Mouse (Mus musculus) stomach, embryonic 15.5 days (tissue): ENCODE results near the gene Ifna9. TPM values are rescaled to one million over a fixed set of nuclear protein-coding genes. Genes with fewer than 3 reads are reported as not detected.
"Not testable (repeated sequence)": the region's sequence is repeated elsewhere in the genome, so short reads cannot be mapped to it uniquely, and the experiment has no call there.

Experiments used
- ATAC-seq: fragments of 200-750 bp; cut with Nextera tagmentation; 2 replicates; pipeline ENCODE4 v1.8.0; 2017; ENCODE audit warnings: low read depth, moderate number of reproducible peaks, moderate TSS enrichment; ENCODE audit not compliant: insufficient read depth, low FRiP score
- H3K27ac ChIP-seq: fragments of 300-500 bp; sonication (generic); 2 replicates; pipeline ENCODE4 v1.5.1; 2015; ENCODE audit warnings: mild to moderate bottlenecking, inconsistent platforms
- H3K27me3 ChIP-seq: fragments of 300-500 bp; sonication (generic); replicated peaks from 2 replicates; pipeline ENCODE4 v1.6.1; 2015; ENCODE audit warnings: inconsistent platforms
- H3K36me3 ChIP-seq: fragments of 300-500 bp; sonication (generic); 2 replicates; pipeline ENCODE4 v1.6.1; 2015; ENCODE audit warnings: inconsistent platforms
- H3K4me1 ChIP-seq: fragments of 300-500 bp; sonication (generic); 2 replicates; pipeline ENCODE4 v1.6.1; 2015; ENCODE audit warnings: inconsistent platforms
- H3K4me2 ChIP-seq: fragments of 300-500 bp; sonication (generic); 2 replicates; pipeline ENCODE4 v1.6.1; 2015; ENCODE audit warnings: mild to moderate bottlenecking, inconsistent platforms
- H3K4me3 ChIP-seq: fragments of 300-500 bp; sonication (generic); replicated peaks from 2 replicates; pipeline ENCODE4 v1.5.1; 2015; ENCODE audit warnings: inconsistent platforms
- H3K9ac ChIP-seq: fragments of 300-500 bp; sonication (generic); 2 replicates; pipeline ENCODE4 v1.6.1; 2015; ENCODE audit warnings: inconsistent platforms
- H3K9me3 ChIP-seq: fragments of 300-500 bp; sonication (generic); 2 replicates; pipeline ENCODE4 v1.6.1; 2016; ENCODE audit warnings: inconsistent platforms
- WGBS: fragments of 180-500 bp; shearing (Covaris S2); methylation state at CpG from one replicate; pipeline ENCODE4 v1.1.7; 2015; 5-methylcytosine and 5-hydroxymethylcytosine counted together
- polyA plus RNA-seq: library from polyadenylated mRNA; unstranded; fragments of >200 nt; fragmentation: Nextera tagmentation; extraction: Ambion mirVana; gene quantifications from 2 replicates; pipeline ENCODE4 v1.2.1, GENCODE M21; 2015

Gene Ifna9
- not detected in 2 replicates for polyA plus RNA-seq

- Histone ChIP-seq H3K4me2 (no peak within 1 kb of the TSS), H3K27me3 (no peaks in the 10 kb centered on the region), H3K4me3 (no peak within 1 kb of the TSS), H3K4me1 (no peaks in the 10 kb centered on the region), H3K9me3 (no peaks in the 10 kb centered on the region), H3K27ac (no peak within 1 kb of the TSS), H3K9ac (no peak within 1 kb of the TSS), H3K36me3 (no peaks in the 10 kb centered on the region)
- WGBS, result 79% methylated on average over 1 of the region's 1 CpGs
- no peak for ATAC-seq
Observed at GRCm38 (mm10) chr4:88592285-88592684, at the start of gene Ifna9. Gene Ifna9 (minus strand): TSS chr4:88592385.

- no peak overlapping the region for H3K9ac ChIP-seq
- H3K27ac ChIP-seq, result peak overlapping the region; percentile 44; the same call in 1 of the 2 replicates
- no peaks in the 10 kb centered on the region for H3K36me3 ChIP-seq
- H3K4me2 ChIP-seq, result peak overlapping the region; percentile 58
- no peaks in the 10 kb centered on the region for H3K9me3 ChIP-seq
- 13% methylated on average over 11 of the region's 11 CpGs for WGBS
- no peaks in the 10 kb centered on the region for H3K27me3 ChIP-seq
- H3K4me1 ChIP-seq, result no peaks in the 10 kb centered on the region
- peak overlapping the region; percentile 43 for H3K4me3 ChIP-seq
- ATAC-seq, result peak; percentile 88
Observed at GRCm38 (mm10) chr4:88641077-88641831, 49.1 kb upstream of the Ifna9 start.

GRCm38 (mm10) chr4:88640704-88641076 lies 48.5 kb upstream of the Ifna9 start:
- Histone ChIP-seq H3K4me1 (no peaks in the 10 kb centered on the region), H3K4me3 (peak overlapping the region; percentile 43), H3K4me2 (peak overlapping the region; percentile 58), H3K27me3 (no peaks in the 10 kb centered on the region), H3K36me3 (no peaks in the 10 kb centered on the region), H3K9ac (no peak overlapping the region), H3K9me3 (no peaks in the 10 kb centered on the region), H3K27ac (no peak overlapping the region)
- no peak for ATAC-seq
- WGBS, result 58% methylated on average over 8 of the region's 8 CpGs

GRCm38 (mm10) chr4:88634311-88634710 lies 42.1 kb upstream of the Ifna9 start, which contains the start of gene C87499:
Gene C87499 (minus strand): TSS chr4:88634411.
- Histone ChIP-seq H3K4me3 (no peak within 1 kb of the TSS), H3K27ac (no peak within 1 kb of the TSS), H3K9ac (no peak within 1 kb of the TSS), H3K4me1 (no peaks in the 10 kb centered on the region), H3K27me3 (no peaks in the 10 kb centered on the region), H3K9me3 (no peaks in the 10 kb centered on the region), H3K4me2 (no peak within 1 kb of the TSS), H3K36me3 (no peaks in the 10 kb centered on the region)
- ATAC-seq, result no peak
- WGBS, result 89% methylated on average over 4 of the region's 4 CpGs

- H3K4me2 ChIP-seq, result no peak within 1 kb of the TSS
- no peaks in the 10 kb centered on the region for H3K27me3 ChIP-seq
- H3K36me3 ChIP-seq, result no peaks in the 10 kb centered on the region
- no peak within 1 kb of the TSS for H3K27ac ChIP-seq
- H3K9me3 ChIP-seq, result no peaks in the 10 kb centered on the region
- no peak within 1 kb of the TSS for H3K9ac ChIP-seq
- no peak within 1 kb of the TSS for H3K4me3 ChIP-seq
- H3K4me1 ChIP-seq, result no peaks in the 10 kb centered on the region
- no peak for ATAC-seq
Observed at GRCm38 (mm10) chr4:88603276-88603675, 11.1 kb upstream of the Ifna9 start, which contains the start of gene Ifna12. Gene Ifna12 (minus strand): TSS chr4:88603376.

GRCm38 (mm10) chr4:88571698-88572097 lies 20.5 kb downstream of the Ifna9 start, which contains the start of gene Ifna14:
Gene Ifna14 (minus strand): TSS chr4:88571798.
- no peaks in the 10 kb centered on the region for H3K4me1 ChIP-seq
- no peaks in the 10 kb centered on the region for H3K27me3 ChIP-seq

GRCm38 (mm10) chr4:88561791-88562190 lies 30.4 kb downstream of the Ifna9 start:
- Histone ChIP-seq H3K27ac (no peak overlapping the region), H3K9me3 (no peaks in the 10 kb centered on the region), H3K4me2 (no peak overlapping the region), H3K4me3 (no peak overlapping the region), H3K4me1 (no peaks in the 10 kb centered on the region), H3K27me3 (no peaks in the 10 kb centered on the region), H3K36me3 (no peaks in the 10 kb centered on the region), H3K9ac (no peak overlapping the region)
- 90% methylated on average over 1 of the region's 1 CpGs for WGBS
- ATAC-seq, result no peak

More at GRCm38 (mm10) chr4:88571698-88572097, 20.5 kb downstream of the Ifna9 start, which contains the start of gene Ifna14:
- Histone ChIP-seq H3K27ac (no peak within 1 kb of the TSS), H3K9ac (no peak within 1 kb of the TSS), H3K4me2 (no peak within 1 kb of the TSS), H3K4me3 (no peak within 1 kb of the TSS), H3K36me3 (no peaks in the 10 kb centered on the region), H3K9me3 (no peaks in the 10 kb centered on the region)
- WGBS, result 75% methylated on average over 1 of the region's 1 CpGs
- ATAC-seq, result no peak

- not testable (repeated sequence) for H3K36me3 ChIP-seq, H3K27me3 ChIP-seq, H3K27ac ChIP-seq, H3K4me2 ChIP-seq, H3K4me1 ChIP-seq, H3K9me3 ChIP-seq, ATAC-seq, H3K4me3 ChIP-seq, H3K9ac ChIP-seq
Observed at GRCm38 (mm10) chr4:88558145-88558544, 34.0 kb downstream of the Ifna9 start, which contains the start of gene Ifna15. Gene Ifna15 (minus strand): TSS chr4:88558245.

- H3K9me3 ChIP-seq, result no peaks in the 10 kb centered on the region
- no peaks in the 10 kb centered on the region for H3K27me3 ChIP-seq
- no peak overlapping the region; the same call in 1 of the 2 replicates for H3K9ac ChIP-seq
- H3K4me3 ChIP-seq, result peak overlapping the region; percentile 38
- no peaks in the 10 kb centered on the region for H3K36me3 ChIP-seq
- ATAC-seq, result peak; percentile 85
- H3K4me1 ChIP-seq, result no peaks in the 10 kb centered on the region
- H3K4me2 ChIP-seq, result peak overlapping the region; percentile 58
- no peak overlapping the region for H3K27ac ChIP-seq
- WGBS, result 26% methylated on average over 22 of the region's 22 CpGs
Observed at GRCm38 (mm10) chr4:88550161-88550945, 41.8 kb downstream of the Ifna9 start.

- no peak overlapping the region for H3K4me3 ChIP-seq
- H3K9me3 ChIP-seq, result no peaks in the 10 kb centered on the region
- no peaks in the 10 kb centered on the region for H3K27me3 ChIP-seq
- 56% methylated on average over 1 of the region's 1 CpGs for WGBS
- H3K36me3 ChIP-seq, result no peaks in the 10 kb centered on the region
- no peak overlapping the region for H3K27ac ChIP-seq
- no peak overlapping the region for H3K4me2 ChIP-seq
- ATAC-seq, result no peak
- no peaks in the 10 kb centered on the region for H3K4me1 ChIP-seq
- no peak overlapping the region for H3K9ac ChIP-seq
Observed at GRCm38 (mm10) chr4:88547986-88548385, 44.2 kb downstream of the Ifna9 start.

GRCm38 (mm10) chr4:88543649-88544234 lies 48.4 kb downstream of the Ifna9 start:
- Histone ChIP-seq H3K9ac (no peak overlapping the region), H3K4me1 (no peaks in the 10 kb centered on the region), H3K4me3 (no peak overlapping the region), H3K27me3 (no peaks in the 10 kb centered on the region), H3K4me2 (no peak overlapping the region), H3K36me3 (no peaks in the 10 kb centered on the region), H3K27ac (no peak overlapping the region), H3K9me3 (no peaks in the 10 kb centered on the region)
- ATAC-seq, result peak; percentile 43; the same call in 1 of the 2 replicates
- 43% methylated on average over 2 of the region's 2 CpGs for WGBS
